Mouse (Mus musculus) MEL (cell line): ENCODE data around the gene Ythdc1.

ENCODE experiments used
- CTCF ChIP-seq, 3 experiments: IDR thresholded peaks in 2 of 3; conservative IDR thresholded peaks in 1 of 3; 2 replicates each; pipeline ENCODE4 v1.5.1; 2011 to 2012; ENCODE audit warnings: low read length in 3 of 3, low read depth in 2 of 3, mild to moderate bottlenecking in 2 of 3, improper control_type of control experiment in 1 of 3, inconsistent platforms in 1 of 3, mixed read lengths in 1 of 3, moderate library complexity in 1 of 3; ENCODE audit not compliant: control insufficient read depth in 1 of 3, insufficient read depth in 1 of 3, poor library complexity in 1 of 3, severe bottlenecking in 1 of 3
- EP300 ChIP-seq, 2 experiments: IDR thresholded peaks; 2 replicates each; pipeline ENCODE4 v1.6.1; 2011; ENCODE audit warnings: improper control_type of control experiment in 2 of 2, low read length in 2 of 2, low read depth in 1 of 2, mild to moderate bottlenecking in 1 of 2
- GABPA ChIP-seq: IDR thresholded peaks from 2 replicates; pipeline ENCODE4 v1.6.1; 2012; ENCODE audit warnings: low read depth, mild to moderate bottlenecking, inconsistent platforms, low read length, improper control_type of control experiment, moderate library complexity
- KAT2A ChIP-seq: conservative IDR thresholded peaks from 2 replicates; pipeline ENCODE4 v1.6.1; 2012; ENCODE audit warnings: low read depth, low read length, improper control_type of control experiment, inconsistent platforms
- MAX ChIP-seq: IDR thresholded peaks from 2 replicates; pipeline ENCODE4 v1.6.1; 2011; ENCODE audit warnings: low read length, improper control_type of control experiment
- MAZ ChIP-seq: IDR thresholded peaks from 2 replicates; pipeline ENCODE4 v1.6.1; 2012; ENCODE audit warnings: low read depth, mild to moderate bottlenecking, inconsistent platforms, low read length, improper control_type of control experiment
- POLR2A ChIP-seq, 2 experiments: IDR thresholded peaks; 2 replicates each; pipeline ENCODE4 v1.6.1; 2011 to 2012; ENCODE audit warnings: low read length in 2 of 2, mild to moderate bottlenecking in 2 of 2, control low read depth in 1 of 2, improper control_type of control experiment in 1 of 2, low read depth in 1 of 2, moderate library complexity in 1 of 2; ENCODE audit not compliant: control insufficient read depth in 1 of 2, insufficient read depth in 1 of 2, poor library complexity in 1 of 2
- SMC3 ChIP-seq: IDR thresholded peaks from 2 replicates; pipeline ENCODE4 v1.6.1; 2011; ENCODE audit warnings: low read depth, low read length, improper control_type of control experiment
- TCF12 ChIP-seq: IDR thresholded peaks from 2 replicates; pipeline ENCODE4 v1.6.1; 2014; ENCODE audit warnings: low read depth, mild to moderate bottlenecking, inconsistent platforms, low read length, improper control_type of control experiment, moderate library complexity
- USF2 ChIP-seq, 2 experiments: IDR thresholded peaks; 2 replicates each; pipeline ENCODE4 v1.6.1; 2011 to 2012; ENCODE audit warnings: improper control_type of control experiment in 2 of 2, low read length in 2 of 2, borderline replicate concordance in 1 of 2, inconsistent platforms in 1 of 2, low read depth in 1 of 2, mild to moderate bottlenecking in 1 of 2; ENCODE audit not compliant: insufficient read depth in 1 of 2
- ZC3H11A ChIP-seq: IDR thresholded peaks from 2 replicates; pipeline ENCODE4 v1.6.1; 2012; ENCODE audit warnings: low read depth, mild to moderate bottlenecking, inconsistent platforms, low read length, improper control_type of control experiment

- no peak for TF ChIP-seq POLR2A (IDR thresholded peaks at IDR 0.05; ENCODE audit: control insufficient read depth in 1 of 2, insufficient read depth in 1 of 2, low read depth in 1 of 2, low read length in 2 of 2, poor library complexity in 1 of 2)
- no peak for TF ChIP-seq KAT2A
- TF ChIP-seq MAZ = no peak
- no peak for TF ChIP-seq CTCF (IDR thresholded peaks at IDR 0.05 in 2 of 3, conservative IDR thresholded peaks at IDR 0.05 in 1 of 3; ENCODE audit: control insufficient read depth in 1 of 3, insufficient read depth in 1 of 3, low read depth in 2 of 3, low read length in 3 of 3, poor library complexity in 1 of 3, severe bottlenecking in 1 of 3)
- no peak for TF ChIP-seq EP300 (IDR thresholded peaks at IDR 0.05; ENCODE audit: low read depth in 1 of 2, low read length in 2 of 2)
- no peak for TF ChIP-seq GABPA
- no peak for TF ChIP-seq ZC3H11A
- no peak for TF ChIP-seq TCF12
- no peak for TF ChIP-seq USF2 (IDR thresholded peaks at IDR 0.05; ENCODE audit: borderline replicate concordance in 1 of 2, insufficient read depth in 1 of 2, low read depth in 1 of 2, low read length in 2 of 2)
- no peak for TF ChIP-seq SMC3
- TF ChIP-seq MAX = no peak
Measured at GRCm38 (mm10) chr5:86786798-86787197, 17.2 kb upstream of the Ythdc1 start.
